Mouse (Mus musculus) kidney, adult 2 months (tissue): ENCODE data around the gene Ttll11.

Source experiments
- CTCF ChIP-seq: fragments of 200-500 bp; conservative IDR thresholded peaks from 2 replicates; pipeline ENCODE4 v1.5.1; 2011; ENCODE audit warnings: low read depth, mild to moderate bottlenecking, control low read depth, low read length, moderate library complexity, mixed read lengths; ENCODE audit not compliant: insufficient read depth, insufficient read length
- POLR2A ChIP-seq: fragments of 200-500 bp; IDR thresholded peaks from one replicate; pipeline ENCODE4 v1.6.1; 2011; ENCODE audit warnings: low read depth, low read length, control low read depth

GRCm38 (mm10) chr2:35763818-35764217 lies 215.9 kb downstream of the Ttll11 start:
- no peak for TF ChIP-seq CTCF
- TF ChIP-seq POLR2A: no peak
